Mouse (Mus musculus): ENCODE measurements around the gene Tbxas1.
A peak's percentile ranks its signal among the peaks of the same experiment; 100 is the strongest.

Gene Tbxas1

DNA sequence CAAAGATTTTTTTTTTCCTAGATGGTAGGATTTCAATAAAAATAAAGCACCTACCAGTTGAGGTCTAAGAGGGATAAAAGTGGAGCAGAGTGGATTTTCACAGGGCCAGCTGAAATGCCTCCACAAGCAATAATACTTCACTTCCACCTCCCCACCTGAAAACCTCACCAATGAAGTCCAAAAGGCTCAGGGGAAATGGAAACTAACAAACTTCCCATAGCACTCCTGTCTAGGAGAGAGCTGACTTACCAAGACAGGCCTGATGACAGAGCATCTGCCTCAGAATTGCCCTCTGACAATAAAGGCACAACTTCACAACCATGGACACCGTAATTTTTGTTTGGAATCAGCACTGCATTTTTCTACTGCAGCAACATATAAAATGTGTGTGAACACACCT lies 15.4 kb upstream of the Tbxas1 start:
- no peak for DNase-seq (ENCODE audit: low spot score)

- no peak for DNase-seq (ENCODE audit: low spot score)
Measured at GRCm38 (mm10) chr6:38860301-38860700, 14.9 kb upstream of the Tbxas1 start.

DNA sequence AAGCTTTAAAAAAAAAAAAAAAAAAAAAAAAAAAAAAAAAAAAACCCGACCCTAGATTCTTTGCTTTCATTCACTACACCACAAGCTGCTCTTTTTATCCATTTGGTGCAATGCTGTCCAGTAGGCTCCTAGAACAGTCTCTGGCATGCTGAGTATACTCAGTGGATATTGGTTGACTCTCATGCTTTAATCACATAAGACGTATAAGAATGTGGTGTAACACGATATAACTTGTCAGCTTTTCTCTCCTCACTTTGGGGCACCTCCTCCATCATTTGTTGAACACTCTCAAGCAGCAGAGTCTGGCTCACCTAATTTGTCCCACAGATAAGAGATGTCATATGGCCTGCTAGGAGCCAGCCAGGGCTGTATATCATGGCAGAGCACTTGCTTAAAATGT lies 11.6 kb upstream of the Tbxas1 start:
- DNase-seq (ENCODE audit: low spot score): no peak

- no peak for DNase-seq (ENCODE audit: low spot score)
Measured at GRCm38 (mm10) chr6:38865805-38866204, 9.4 kb upstream of the Tbxas1 start.

DNA sequence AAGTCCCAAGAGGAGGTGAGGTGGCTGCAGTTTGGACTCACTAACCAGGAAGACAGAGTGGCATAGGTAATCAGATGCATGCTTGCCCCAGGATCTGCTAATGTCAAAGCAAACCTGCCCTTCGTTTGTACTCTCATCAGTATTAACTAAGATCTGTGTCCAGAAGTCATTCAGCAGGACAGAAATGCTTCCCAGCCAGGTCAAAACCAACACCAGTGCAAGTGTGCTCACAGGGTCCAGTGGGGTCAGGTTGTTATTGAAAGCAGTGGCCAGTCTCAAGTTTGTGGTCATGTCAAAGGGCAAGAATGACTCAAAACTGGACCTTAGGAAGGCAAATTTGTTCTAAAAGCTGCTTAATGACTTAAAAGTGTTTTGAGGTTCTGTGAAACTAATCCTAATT lies 8.8 kb upstream of the Tbxas1 start:
- DNase-seq (ENCODE audit: low spot score): peak; percentile 36

DNA sequence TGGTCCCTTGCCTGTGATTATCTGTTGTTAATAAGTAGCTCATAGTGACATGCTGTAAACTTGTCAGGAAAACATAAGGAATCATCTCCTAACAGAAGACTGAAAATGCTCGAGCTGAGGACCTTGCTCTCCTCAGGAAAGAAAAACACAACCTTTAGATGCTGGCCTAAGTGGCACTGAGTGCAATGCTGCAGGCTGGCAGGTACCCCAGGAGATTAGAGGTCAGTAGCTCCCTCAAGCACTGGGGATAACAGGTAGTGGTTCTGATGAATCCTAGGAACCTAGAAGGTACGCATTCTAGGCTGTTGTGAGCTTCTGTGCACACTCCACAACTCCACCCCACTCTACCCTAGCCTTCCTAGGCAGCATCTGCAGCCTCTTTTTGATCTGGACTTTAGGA lies 8.4 kb upstream of the Tbxas1 start:
- no peak for DNase-seq (ENCODE audit: low spot score)

- no peak for DNase-seq (ENCODE audit: low spot score)
Measured at GRCm38 (mm10) chr6:38867291-38867690, 7.9 kb upstream of the Tbxas1 start.

GRCm38 (mm10) chr6:38868974-38869373 lies 6.2 kb upstream of the Tbxas1 start:
- DNase-seq (ENCODE audit: low spot score): no peak

DNA sequence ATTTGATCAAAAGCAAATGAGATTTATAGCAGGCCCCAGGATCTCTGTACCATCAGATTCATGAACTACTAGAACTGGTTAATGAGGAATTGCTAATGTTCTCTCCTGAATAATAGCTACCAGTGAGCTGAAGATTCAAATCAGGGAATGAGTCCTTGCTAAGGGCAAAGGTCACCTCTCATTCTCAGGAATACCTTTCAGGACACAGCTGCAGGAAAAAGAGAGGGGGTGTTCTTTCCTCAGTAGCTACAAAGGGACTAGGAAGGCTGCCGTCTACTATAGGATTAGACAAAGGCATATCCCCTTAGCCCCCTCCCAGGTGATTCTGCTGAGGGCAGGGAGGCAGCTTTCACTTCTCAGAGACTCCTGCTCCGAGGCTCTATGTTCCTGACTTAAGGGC lies 5.1 kb upstream of the Tbxas1 start:
- no peak for DNase-seq (ENCODE audit: low spot score)

DNA sequence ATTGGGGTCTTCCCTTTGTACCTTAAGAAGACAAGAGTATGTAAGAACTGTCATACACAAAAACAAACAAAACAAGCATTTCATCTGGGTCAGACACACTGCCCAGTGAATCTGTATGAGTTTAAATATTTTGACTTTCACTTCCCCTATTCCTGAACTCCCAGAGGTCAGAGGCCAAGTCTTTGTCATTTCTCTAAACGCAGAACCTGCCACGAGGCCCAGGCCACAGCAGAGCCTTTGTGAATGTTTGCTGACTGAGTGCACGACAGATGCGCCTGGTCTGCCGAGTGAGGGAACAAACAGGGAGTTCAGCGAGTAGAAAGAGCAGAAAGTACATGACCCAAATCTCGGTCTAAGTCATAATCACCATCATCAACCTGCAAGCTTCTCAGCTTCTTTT lies 4.2 kb upstream of the Tbxas1 start:
- peak; percentile 37 for DNase-seq (ENCODE audit: low spot score)

- no peak for DNase-seq (ENCODE audit: low spot score)
Measured at GRCm38 (mm10) chr6:38873316-38873715, 1.9 kb upstream of the Tbxas1 start.

DNA sequence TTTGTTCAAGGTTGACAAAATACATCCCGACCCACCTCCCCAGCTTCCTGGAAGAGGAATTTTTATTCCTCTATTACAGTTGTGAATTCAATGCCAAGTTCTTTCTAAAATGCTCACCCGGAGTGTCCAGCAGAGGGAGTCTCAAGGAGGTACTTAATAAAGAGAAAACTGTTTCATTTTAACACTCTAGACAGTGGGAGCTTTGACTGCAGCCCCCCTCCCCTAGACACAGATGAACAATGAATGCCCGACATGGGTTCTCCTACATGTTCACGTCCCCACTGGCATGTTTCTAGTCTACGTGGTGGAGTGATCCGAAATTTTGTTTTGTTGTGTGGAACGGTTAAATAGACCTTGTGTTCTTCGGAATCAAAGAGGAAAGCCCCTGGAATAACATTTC lies 1.2 kb upstream of the Tbxas1 start:
- DNase-seq (ENCODE audit: low spot score): no peak

- no peak for DNase-seq (ENCODE audit: low spot score)
Measured at GRCm38 (mm10) chr6:38874565-38875257, 493 bp upstream of the Tbxas1 start.

- DNase-seq (ENCODE audit: low spot score): peak; percentile 89
Measured at GRCm38 (mm10) chr6:38876071-38876911, 1.1 kb downstream of the Tbxas1 start, which contains the start of gene Hipk2. TSS of gene Hipk2 (minus strand) at chr6:38876165.

DNA sequence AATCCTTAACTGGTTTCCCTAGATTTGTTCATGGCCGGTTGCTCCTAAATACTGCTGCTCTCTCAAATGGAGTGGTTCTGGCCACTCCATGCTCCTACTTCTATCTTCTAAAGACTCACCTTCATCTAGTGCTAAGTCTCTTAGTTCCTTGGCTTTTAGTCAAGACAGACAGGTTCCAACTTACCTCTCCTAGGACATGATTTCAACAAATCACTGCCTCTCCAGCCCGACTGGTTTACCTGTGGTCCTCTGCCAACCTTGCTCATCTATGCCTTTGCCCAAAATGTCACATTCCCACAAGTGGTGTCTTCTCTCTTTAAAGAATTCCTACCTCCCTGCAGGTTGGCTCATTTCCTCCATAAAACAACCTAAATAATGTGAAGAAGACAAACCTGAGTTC lies 2.5 kb downstream of the Tbxas1 start:
- no peak for DNase-seq (ENCODE audit: low spot score)

DNA sequence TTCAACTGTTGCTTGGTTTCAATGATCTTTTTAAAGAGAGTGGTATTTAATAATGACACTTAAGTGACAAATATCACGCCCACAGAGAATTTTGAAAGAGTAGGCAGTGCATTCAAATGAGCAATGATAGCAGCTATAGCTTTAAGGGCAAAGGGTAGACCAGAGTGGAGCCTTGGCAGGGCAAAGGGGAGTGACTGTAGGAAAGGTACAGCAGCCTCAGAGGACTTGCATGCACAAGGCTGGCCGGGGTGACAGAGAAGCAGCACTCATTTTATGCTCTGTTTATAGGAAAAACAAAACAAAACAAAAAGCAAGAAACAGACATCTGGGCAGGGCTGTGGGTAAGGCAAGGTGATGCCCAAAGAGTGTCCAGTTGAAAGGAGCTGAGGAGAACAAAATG lies 6.3 kb downstream of the Tbxas1 start:
- DNase-seq (ENCODE audit: low spot score): no peak

- no peak for DNase-seq (ENCODE audit: low spot score)
Measured at GRCm38 (mm10) chr6:38881975-38882374, 6.8 kb downstream of the Tbxas1 start.

DNA sequence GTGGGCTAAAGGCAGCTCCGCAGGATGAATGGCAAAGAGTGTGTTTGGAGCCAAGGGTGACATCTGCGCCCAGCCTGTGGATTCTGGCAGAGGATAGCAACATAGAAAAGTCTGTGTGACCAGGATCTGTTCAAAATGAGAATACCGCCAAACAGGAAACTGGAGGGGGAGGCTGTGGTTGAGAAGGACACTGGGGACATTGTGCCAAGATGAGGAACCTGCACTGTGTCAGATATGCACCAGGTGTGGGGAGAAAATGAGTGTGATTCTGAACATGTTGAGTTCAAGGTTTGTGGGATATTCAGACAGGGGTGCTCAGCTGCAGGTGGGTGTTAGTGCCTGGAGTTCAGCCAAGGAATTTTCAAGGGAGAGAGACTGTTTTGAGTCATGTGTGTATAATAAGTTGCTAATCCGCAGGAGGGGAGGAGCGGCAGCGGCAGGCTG lies 7.5 kb downstream of the Tbxas1 start:
- no peak for DNase-seq (ENCODE audit: low spot score)

DNA sequence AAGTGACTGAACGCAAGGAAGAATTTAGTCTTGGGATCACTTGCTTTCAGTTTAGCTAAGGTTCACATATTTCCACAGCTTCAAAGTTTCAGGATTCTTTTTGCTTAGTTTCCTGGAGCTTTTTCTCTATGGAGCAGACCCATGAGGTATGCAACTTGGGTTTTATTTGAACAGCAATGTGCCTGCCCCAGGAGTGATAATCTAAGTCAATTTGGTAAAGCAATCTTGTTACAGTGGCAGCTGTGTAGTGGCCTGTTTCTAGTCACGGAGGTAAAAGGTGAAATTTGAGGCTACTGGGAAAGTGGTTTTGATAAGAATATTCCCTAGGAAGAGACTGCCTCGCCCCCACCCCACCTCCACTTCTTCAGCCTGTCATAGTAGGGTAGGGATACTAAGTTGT lies 9.3 kb downstream of the Tbxas1 start:
- no peak for DNase-seq (ENCODE audit: low spot score)

- no peak for DNase-seq (ENCODE audit: low spot score)
Measured at GRCm38 (mm10) chr6:38885132-38885531, 9.9 kb downstream of the Tbxas1 start.

- DNase-seq (ENCODE audit: low spot score): no peak
Measured at GRCm38 (mm10) chr6:38887436-38887835, 12.2 kb downstream of the Tbxas1 start.

DNA sequence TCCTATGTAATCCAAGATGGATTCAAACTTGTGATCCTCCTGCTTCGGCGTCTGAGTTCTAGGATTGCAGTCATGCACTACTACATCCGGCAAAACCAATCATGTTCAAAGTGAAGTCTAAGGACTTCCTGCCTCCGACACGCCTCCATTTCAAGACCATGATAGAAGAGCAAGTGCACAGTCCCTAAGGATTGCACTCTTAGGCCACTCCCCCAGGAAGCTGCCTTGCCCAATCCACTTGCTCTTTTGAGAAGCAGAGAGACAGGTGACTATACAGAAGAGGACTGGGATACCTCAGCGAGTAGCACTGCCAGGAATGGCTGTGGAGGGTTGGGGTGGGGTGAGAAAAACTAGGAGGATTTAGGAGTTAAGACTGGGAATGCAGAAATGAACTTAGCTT lies 14.0 kb downstream of the Tbxas1 start:
- DNase-seq (ENCODE audit: low spot score): no peak

GRCm38 (mm10) chr6:38892017-38892416 lies 16.8 kb downstream of the Tbxas1 start:
- DNase-seq (ENCODE audit: low spot score): no peak

Measured in yolk sac, embryonic 10.5 days (tissue).